Mouse (Mus musculus): ENCODE results near the gene Prr12. TPM values are rescaled to one million over a fixed set of nuclear protein-coding genes. Genes with fewer than 3 reads are reported as not detected.

The Prr12 gene
- polyA plus RNA-seq, 1 experiment: 20.5 TPM

Other genes with a start within 250 kb of the Prr12 start
- 29.1 and 29.3 TPM in 2 replicates for gene Nup62, start 236.8 kb downstream of the Prr12 start, polyA plus RNA-seq (2012; rRNA removed)
- gene Il4i1, start 236.5 kb downstream of the Prr12 start, polyA plus RNA-seq (2012; rRNA removed): 1.3 and 2.2 TPM in 2 replicates
- gene Atf5, start 236.2 kb downstream of the Prr12 start, polyA plus RNA-seq (2012; rRNA removed): 24.2 and 35.6 TPM in 2 replicates
- 87.0 and 108 TPM in 2 replicates for gene Akt1s1, start 203.9 kb downstream of the Prr12 start, polyA plus RNA-seq (2012; rRNA removed)
- gene Tbc1d17, start 203.8 kb downstream of the Prr12 start, polyA plus RNA-seq (2012; rRNA removed): 84.3 and 106 TPM in 2 replicates
- gene Pnkp, start 195.7 kb downstream of the Prr12 start, polyA plus RNA-seq (2012; rRNA removed): 42.3 and 44.9 TPM in 2 replicates
- 408 and 469 TPM in 2 replicates for gene Ptov1, start 183.1 kb downstream of the Prr12 start, polyA plus RNA-seq (2012; rRNA removed)
- 123 and 130 TPM in 2 replicates for gene Med25, start 160.2 kb downstream of the Prr12 start, polyA plus RNA-seq (2012; rRNA removed)
- gene Fuz, start 156.8 kb downstream of the Prr12 start, polyA plus RNA-seq (2012; rRNA removed): 30.4 and 32.4 TPM in 2 replicates
- gene Ap2a1, start 123.4 kb downstream of the Prr12 start, polyA plus RNA-seq (2012; rRNA removed): 216 and 254 TPM in 2 replicates
- gene Tsks, start 109.7 kb downstream of the Prr12 start, polyA plus RNA-seq (2012; rRNA removed): 1.4 TPM in 2 replicates
- 151 TPM in 2 replicates for gene Cpt1c, start 78.0 kb downstream of the Prr12 start, polyA plus RNA-seq (2012; rRNA removed)
- gene Prmt1, start 66.3 kb downstream of the Prr12 start, polyA plus RNA-seq (2012; rRNA removed): 217 and 232 TPM in 2 replicates
- 88.4 and 88.6 TPM in 2 replicates for gene Irf3, start 55.2 kb downstream of the Prr12 start, polyA plus RNA-seq (2012; rRNA removed)
- 5.4 and 5.9 TPM in 2 replicates for gene Bcl2l12, start 54.2 kb downstream of the Prr12 start, polyA plus RNA-seq (2012; rRNA removed)
- 126 and 127 TPM in 2 replicates for gene Scaf1, start 36.5 kb downstream of the Prr12 start, polyA plus RNA-seq (2012; rRNA removed)
- 27.6 and 32.5 TPM in 2 replicates for gene Rras, start 34.9 kb downstream of the Prr12 start, polyA plus RNA-seq (2012; rRNA removed)
- 81.7 and 86.5 TPM in 2 replicates for gene Nosip, start 9.5 kb upstream of the Prr12 start, polyA plus RNA-seq (2012; rRNA removed)
- gene Prrg2, start 9.8 kb upstream of the Prr12 start, polyA plus RNA-seq (2012; rRNA removed): 15.5 and 15.6 TPM in 2 replicates
- gene Rcn3, start 39.3 kb upstream of the Prr12 start, polyA plus RNA-seq (2012; rRNA removed): 13.4 and 16.9 TPM in 2 replicates
- gene Fcgrt, start 51.0 kb upstream of the Prr12 start, polyA plus RNA-seq (2012; rRNA removed): 34.0 and 34.2 TPM in 2 replicates
- 383 and 419 TPM in 2 replicates for gene Rps11, start 71.6 kb upstream of the Prr12 start, polyA plus RNA-seq (2012; rRNA removed)
- gene Rpl13a, start 75.9 kb upstream of the Prr12 start, polyA plus RNA-seq (2012; rRNA removed): 1,438 and 1,804 TPM in 2 replicates
- gene Gm45713, start 83.3 kb upstream of the Prr12 start, polyA plus RNA-seq (2012; rRNA removed): 0.06 and 0.12 TPM in 2 replicates
- 25.2 and 29.6 TPM in 2 replicates for gene Flt3l, start 83.6 kb upstream of the Prr12 start, polyA plus RNA-seq (2012; rRNA removed)
- gene Pih1d1, start 101.4 kb upstream of the Prr12 start, polyA plus RNA-seq (2012; rRNA removed): 54.2 and 61.5 TPM in 2 replicates
- 10.1 and 10.8 TPM in 2 replicates for gene Aldh16a1, start 101.7 kb upstream of the Prr12 start, polyA plus RNA-seq (2012; rRNA removed)
- 858 and 911 TPM in 2 replicates for gene Slc17a7, start 111.1 kb upstream of the Prr12 start, polyA plus RNA-seq (2012; rRNA removed)
- 0.96 and 3.7 TPM in 2 replicates for gene Gfy, start 126.7 kb upstream of the Prr12 start, polyA plus RNA-seq (2012; rRNA removed)
- gene Pth2, start 128.1 kb upstream of the Prr12 start, polyA plus RNA-seq (2012; rRNA removed): 0.90 and 1.4 TPM in 2 replicates
- gene Ccdc155, start 152.0 kb upstream of the Prr12 start, polyA plus RNA-seq (2012; rRNA removed): 4.1 TPM in 2 replicates
- gene Dkkl1, start 159.3 kb upstream of the Prr12 start, polyA plus RNA-seq (2012; rRNA removed): 29.5 and 29.9 TPM in 2 replicates
- 6.0 and 9.6 TPM in 2 replicates for gene Tead2, start 162.9 kb upstream of the Prr12 start, polyA plus RNA-seq (2012; rRNA removed)
- 10.3 and 11.2 TPM in 2 replicates for gene Cd37, start 186.2 kb upstream of the Prr12 start, polyA plus RNA-seq (2012; rRNA removed)
- gene Slc6a16, start 188.2 kb upstream of the Prr12 start, polyA plus RNA-seq (2012; rRNA removed): 1.1 and 1.2 TPM in 2 replicates
- gene Slc6a21, start 224.6 kb upstream of the Prr12 start, polyA plus RNA-seq (2012; rRNA removed): 0.20 and 0.29 TPM in 2 replicates

All from frontal cortex, adult 2 months (tissue).